Mouse (Mus musculus) stomach, embryonic 15.5 days (tissue): ENCODE results near the gene Cmtm6. TPM values are rescaled to one million over a fixed set of nuclear protein-coding genes. Genes with fewer than 3 reads are reported as not detected.
"Not testable (repeated sequence)": the region's sequence is repeated elsewhere in the genome, so short reads cannot be mapped to it uniquely, and the experiment has no call there.

ENCODE experiments used
- ATAC-seq: fragments of 200-750 bp; cut with Nextera tagmentation; 2 replicates; pipeline ENCODE4 v1.8.0; 2017; ENCODE audit warnings: low read depth, moderate number of reproducible peaks, moderate TSS enrichment; ENCODE audit not compliant: insufficient read depth, low FRiP score
- H3K27ac ChIP-seq: fragments of 300-500 bp; sonication (generic); 2 replicates; pipeline ENCODE4 v1.5.1; 2015; ENCODE audit warnings: mild to moderate bottlenecking, inconsistent platforms
- H3K27me3 ChIP-seq: fragments of 300-500 bp; sonication (generic); replicated peaks from 2 replicates; pipeline ENCODE4 v1.6.1; 2015; ENCODE audit warnings: inconsistent platforms
- H3K36me3 ChIP-seq: fragments of 300-500 bp; sonication (generic); 2 replicates; pipeline ENCODE4 v1.6.1; 2015; ENCODE audit warnings: inconsistent platforms
- H3K4me1 ChIP-seq: fragments of 300-500 bp; sonication (generic); 2 replicates; pipeline ENCODE4 v1.6.1; 2015; ENCODE audit warnings: inconsistent platforms
- H3K4me2 ChIP-seq: fragments of 300-500 bp; sonication (generic); 2 replicates; pipeline ENCODE4 v1.6.1; 2015; ENCODE audit warnings: mild to moderate bottlenecking, inconsistent platforms
- H3K4me3 ChIP-seq: fragments of 300-500 bp; sonication (generic); replicated peaks from 2 replicates; pipeline ENCODE4 v1.5.1; 2015; ENCODE audit warnings: inconsistent platforms
- H3K9ac ChIP-seq: fragments of 300-500 bp; sonication (generic); 2 replicates; pipeline ENCODE4 v1.6.1; 2015; ENCODE audit warnings: inconsistent platforms
- H3K9me3 ChIP-seq: fragments of 300-500 bp; sonication (generic); 2 replicates; pipeline ENCODE4 v1.6.1; 2016; ENCODE audit warnings: inconsistent platforms
- WGBS: fragments of 180-500 bp; shearing (Covaris S2); methylation state at CpG from one replicate; pipeline ENCODE4 v1.1.7; 2015; 5-methylcytosine and 5-hydroxymethylcytosine counted together
- polyA plus RNA-seq: library from polyadenylated mRNA; unstranded; fragments of >200 nt; fragmentation: Nextera tagmentation; extraction: Ambion mirVana; gene quantifications from 2 replicates; pipeline ENCODE4 v1.2.1, GENCODE M21; 2015

The Cmtm6 gene
- 58.7 and 60.9 TPM in 2 replicates for polyA plus RNA-seq

DNA sequence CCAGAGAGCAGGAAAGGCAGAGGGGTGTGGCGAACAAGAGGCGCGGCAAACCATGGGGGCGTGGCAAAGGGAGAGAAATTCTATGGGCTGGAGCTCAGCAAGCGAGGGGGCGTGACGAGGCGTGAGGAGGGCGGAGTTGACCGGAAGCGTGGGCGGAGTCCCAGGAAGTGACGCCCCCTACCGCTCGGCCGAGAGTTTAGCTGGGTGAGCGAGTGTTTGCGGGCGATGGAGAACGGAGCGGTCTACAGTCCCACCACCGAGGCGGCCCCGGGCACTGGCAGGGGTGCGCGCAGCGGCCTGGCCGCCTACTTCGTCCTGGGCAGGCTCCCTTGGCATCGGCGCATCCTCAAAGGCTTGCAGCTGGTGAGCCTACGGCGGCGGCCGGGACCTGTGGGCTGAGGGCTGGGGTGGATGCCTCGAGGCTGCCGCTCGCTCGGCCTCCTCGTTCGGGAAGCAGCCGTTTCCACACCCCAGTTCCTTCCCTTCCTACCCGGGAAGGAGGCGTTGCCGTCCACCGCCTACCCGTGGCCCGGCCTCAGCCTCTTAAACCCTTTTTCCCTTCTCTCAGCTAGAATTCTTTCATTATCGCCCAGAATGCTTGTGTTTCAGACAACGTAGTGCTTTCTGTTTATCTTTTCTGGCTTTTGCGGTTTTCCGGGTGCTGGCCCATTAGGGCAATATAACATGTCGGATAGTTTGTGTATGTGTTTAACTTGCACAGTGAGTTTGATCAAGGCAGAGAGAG, at the start of gene Cmtm6:
Cmtm6 (plus strand) TSS at position 106 of the 745 bp plus-strand sequence.
- Histone ChIP-seq H3K4me3 (peak within 1 kb of the TSS; percentile 83), H3K27ac (peak within 1 kb of the TSS; percentile 95), H3K4me2 (peak within 1 kb of the TSS; percentile 64), H3K4me1 (0 out of 2 replicates have a peak, but pooled peaks cover 12% of the 10 kb centered on the region), H3K36me3 (no peaks in the 10 kb centered on the region), H3K9ac (peak within 1 kb of the TSS; percentile 88), H3K9me3 (no peaks in the 10 kb centered on the region), H3K27me3 (no peaks in the 10 kb centered on the region)
- ATAC-seq = peak; percentile 90
- under 1% methylated on average over 53 of the region's 53 CpGs for WGBS

GRCm38 (mm10) chr9:114682193-114682592, 48.7 kb upstream of the Cmtm6 start:
- H3K27me3 ChIP-seq = no peaks in the 10 kb centered on the region
- WGBS = 80% methylated on average over 4 of the region's 4 CpGs
- no peak for ATAC-seq
- H3K4me1 ChIP-seq = no peaks in the 10 kb centered on the region
- H3K27ac ChIP-seq = no peak overlapping the region
- H3K9ac ChIP-seq = no peak overlapping the region
- no peak overlapping the region for H3K4me3 ChIP-seq
- no peak overlapping the region for H3K4me2 ChIP-seq
- H3K36me3 ChIP-seq = no peaks in the 10 kb centered on the region
- H3K9me3 ChIP-seq = no peaks in the 10 kb centered on the region

- peak overlapping the region; percentile 18; the same call in 1 of the 2 replicates for H3K27ac ChIP-seq
Observed at GRCm38 (mm10) chr9:114686245-114686644, 44.7 kb upstream of the Cmtm6 start.

DNA sequence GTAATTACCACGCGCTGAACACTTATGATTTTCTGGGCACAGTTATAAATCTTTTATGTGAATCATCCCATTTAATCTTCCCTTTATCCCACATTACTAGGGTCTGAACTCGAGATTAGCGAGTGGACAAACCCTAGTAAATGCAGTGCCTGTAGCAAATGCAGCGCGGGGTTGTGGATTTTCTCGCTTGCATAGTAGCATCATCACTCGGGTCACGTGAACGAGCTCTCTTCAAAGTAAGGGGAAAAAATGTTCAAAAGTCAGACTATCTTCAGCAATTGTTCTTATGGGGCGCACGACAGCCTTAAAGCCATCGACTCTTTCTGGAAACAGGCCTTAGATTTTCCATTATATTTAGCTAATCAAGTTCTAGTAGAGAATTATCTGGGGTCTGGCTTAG, 43.3 kb upstream of the Cmtm6 start:
- H3K36me3 ChIP-seq = peaks cover under 1% of the 10 kb centered on the region; the same call in 1 of the 2 replicates
- no peaks in the 10 kb centered on the region for H3K9me3 ChIP-seq
- peaks cover 12% of the 10 kb centered on the region for H3K4me1 ChIP-seq
- peak overlapping the region; percentile 97 for H3K4me3 ChIP-seq
- H3K27me3 ChIP-seq = no peaks in the 10 kb centered on the region
- no peak for ATAC-seq
- H3K9ac ChIP-seq = no peak overlapping the region
- peak overlapping the region; percentile 90; the same call in 1 of the 2 replicates for H3K27ac ChIP-seq
- 76% methylated on average over 13 of the region's 13 CpGs for WGBS
- peak overlapping the region; percentile 75 for H3K4me2 ChIP-seq

More at GRCm38 (mm10) chr9:114686245-114686644, 44.7 kb upstream of the Cmtm6 start:
- no peaks in the 10 kb centered on the region for H3K36me3 ChIP-seq
- no peak overlapping the region for H3K4me2 ChIP-seq
- H3K27me3 ChIP-seq = no peaks in the 10 kb centered on the region
- no peaks in the 10 kb centered on the region for H3K9me3 ChIP-seq
- 54% methylated on average over 7 of the region's 7 CpGs for WGBS
- ATAC-seq = no peak
- H3K4me3 ChIP-seq = no peak overlapping the region
- peaks cover 12% of the 10 kb centered on the region for H3K4me1 ChIP-seq
- H3K9ac ChIP-seq = no peak overlapping the region

DNA sequence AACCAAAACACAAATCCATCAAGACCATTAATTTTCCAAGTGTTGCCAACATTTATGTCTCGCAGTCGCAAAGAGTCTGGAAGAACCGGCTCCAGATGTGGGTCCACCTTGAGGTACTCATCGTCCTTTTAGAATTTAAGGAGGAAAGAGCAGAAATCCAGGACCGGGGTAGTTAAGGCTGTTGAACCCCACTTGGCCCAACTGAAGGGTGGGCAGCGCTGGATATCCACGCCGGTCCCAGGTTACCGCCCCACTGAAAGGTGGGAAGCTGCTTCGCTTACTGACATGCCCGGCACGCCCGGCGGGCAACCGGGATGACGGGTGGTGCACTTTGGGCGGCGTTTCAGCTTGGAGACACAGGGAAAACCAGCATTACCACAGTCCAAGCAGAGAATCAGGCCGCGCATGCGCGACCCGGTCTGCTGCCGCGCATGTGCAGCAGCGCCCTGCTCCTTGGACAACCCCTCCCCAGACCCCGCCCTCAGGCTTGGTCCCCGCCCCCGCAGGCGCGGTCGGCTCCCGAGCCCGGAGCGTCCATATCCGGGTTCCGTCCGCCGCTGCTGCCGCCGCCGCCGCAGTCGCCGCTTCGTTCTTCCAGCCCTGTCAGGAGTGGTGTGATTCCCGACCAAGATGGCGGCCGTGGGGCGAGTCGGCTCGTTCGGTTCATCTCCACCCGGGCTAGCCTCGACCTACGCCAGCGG, 42.5 kb upstream of the Cmtm6 start, which contains the start of gene Dync1li1:
Dync1li1 (plus strand) TSS at position 539 of the 701 bp plus-strand sequence.
- Histone ChIP-seq H3K4me2 (peak within 1 kb of the TSS; percentile 75), H3K27ac (peak within 1 kb of the TSS; percentile 90), H3K9ac (peak within 1 kb of the TSS; percentile 92), H3K9me3 (no peaks in the 10 kb centered on the region), H3K27me3 (no peaks in the 10 kb centered on the region), H3K36me3 (peaks cover 4% of the 10 kb centered on the region; the same call in 1 of the 2 replicates), H3K4me1 (peaks cover 12% of the 10 kb centered on the region), H3K4me3 (peak within 1 kb of the TSS; percentile 97)
- peak; percentile 95 for ATAC-seq
- under 1% methylated on average over 57 of the region's 57 CpGs for WGBS

DNA sequence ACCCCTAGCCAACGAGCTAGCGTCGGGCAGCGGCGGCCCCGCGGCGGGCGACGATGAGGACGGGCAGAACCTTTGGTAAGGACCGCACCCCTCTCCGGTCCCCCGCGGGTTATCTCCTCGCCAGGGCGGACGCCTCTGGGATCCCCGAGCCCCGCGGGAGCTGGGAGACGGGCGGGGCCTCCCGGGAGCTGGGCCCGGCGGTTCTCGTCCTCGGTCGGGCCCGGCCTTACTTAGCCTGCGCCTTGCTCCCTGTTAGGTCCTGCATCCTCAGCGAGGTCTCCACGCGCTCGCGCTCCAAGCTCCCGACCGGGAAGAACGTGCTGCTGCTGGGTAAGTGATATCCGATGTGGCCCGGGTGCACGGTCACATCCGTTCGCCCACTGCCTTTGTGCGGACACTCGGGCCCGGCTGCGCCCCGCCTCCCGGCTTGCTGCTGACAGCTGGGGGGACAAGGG, 41.9 kb upstream of the Cmtm6 start:
- Histone ChIP-seq H3K36me3 (peaks cover 4% of the 10 kb centered on the region; the same call in 1 of the 2 replicates), H3K4me2 (peak overlapping the region; percentile 75), H3K27me3 (no peaks in the 10 kb centered on the region), H3K27ac (peak overlapping the region; percentile 90), H3K9ac (peak overlapping the region; percentile 92), H3K4me3 (peak overlapping the region; percentile 97), H3K4me1 (peaks cover 12% of the 10 kb centered on the region), H3K9me3 (no peaks in the 10 kb centered on the region)
- peak; percentile 74 for ATAC-seq
- WGBS = under 1% methylated on average over 50 of the region's 50 CpGs

- Histone ChIP-seq H3K27ac (no peak overlapping the region), H3K27me3 (no peaks in the 10 kb centered on the region), H3K9ac (no peak overlapping the region), H3K4me3 (peak overlapping the region; percentile 97), H3K36me3 (peaks cover 10% of the 10 kb centered on the region), H3K9me3 (no peaks in the 10 kb centered on the region), H3K4me2 (peak overlapping the region; percentile 75), H3K4me1 (peaks cover 12% of the 10 kb centered on the region)
- 8% methylated on average over 10 of the region's 10 CpGs for WGBS
- ATAC-seq = no peak
Observed at GRCm38 (mm10) chr9:114690119-114690601, 40.8 kb upstream of the Cmtm6 start.

GRCm38 (mm10) chr9:114691112-114691511, 39.8 kb upstream of the Cmtm6 start:
- no peak overlapping the region for H3K4me3 ChIP-seq
- H3K9me3 ChIP-seq = no peaks in the 10 kb centered on the region
- H3K27me3 ChIP-seq = no peaks in the 10 kb centered on the region
- peaks cover 12% of the 10 kb centered on the region for H3K4me1 ChIP-seq
- no peak overlapping the region for H3K4me2 ChIP-seq
- H3K27ac ChIP-seq = no peak overlapping the region
- ATAC-seq = no peak
- no peak overlapping the region for H3K9ac ChIP-seq
- H3K36me3 ChIP-seq = peaks cover 10% of the 10 kb centered on the region

- H3K27ac ChIP-seq, H3K27me3 ChIP-seq, H3K9me3 ChIP-seq, H3K4me1 ChIP-seq, H3K9ac ChIP-seq, H3K4me3 ChIP-seq, H3K4me2 ChIP-seq, ATAC-seq: not testable (repeated sequence)
- peaks cover 15% of the 10 kb centered on the region for H3K36me3 ChIP-seq
- 92% methylated on average over 8 of the region's 8 CpGs for WGBS
Observed at GRCm38 (mm10) chr9:114695662-114696061, 35.3 kb upstream of the Cmtm6 start.

GRCm38 (mm10) chr9:114697072-114697471, 33.8 kb upstream of the Cmtm6 start:
- Histone ChIP-seq H3K36me3 (peaks cover 18% of the 10 kb centered on the region), H3K4me3 (no peak overlapping the region), H3K27me3 (no peaks in the 10 kb centered on the region), H3K4me1 (no peaks in the 10 kb centered on the region), H3K9ac (no peak overlapping the region), H3K9me3 (no peaks in the 10 kb centered on the region), H3K4me2 (no peak overlapping the region), H3K27ac (no peak overlapping the region)
- no peak for ATAC-seq
- 91% methylated on average over 4 of the region's 4 CpGs for WGBS

- no peaks in the 10 kb centered on the region for H3K4me1 ChIP-seq
Observed at GRCm38 (mm10) chr9:114697926-114698325, 33.0 kb upstream of the Cmtm6 start.

GRCm38 (mm10) chr9:114699262-114699661, 31.7 kb upstream of the Cmtm6 start:
- no peaks in the 10 kb centered on the region for H3K27me3 ChIP-seq
- H3K9ac ChIP-seq = no peak overlapping the region
- WGBS = 73% methylated on average over 6 of the region's 6 CpGs
- H3K4me2 ChIP-seq = no peak overlapping the region
- H3K4me1 ChIP-seq = no peaks in the 10 kb centered on the region
- H3K36me3 ChIP-seq = peaks cover 13% of the 10 kb centered on the region
- H3K27ac ChIP-seq = no peak overlapping the region
- ATAC-seq = no peak
- H3K9me3 ChIP-seq = no peaks in the 10 kb centered on the region
- H3K4me3 ChIP-seq = no peak overlapping the region

More at GRCm38 (mm10) chr9:114697926-114698325, 33.0 kb upstream of the Cmtm6 start:
- H3K27me3 ChIP-seq = no peaks in the 10 kb centered on the region
- no peak overlapping the region for H3K4me2 ChIP-seq
- H3K36me3 ChIP-seq = peaks cover 15% of the 10 kb centered on the region
- 89% methylated on average over 5 of the region's 5 CpGs for WGBS
- no peak overlapping the region for H3K27ac ChIP-seq
- H3K4me3 ChIP-seq = no peak overlapping the region
- no peak for ATAC-seq
- no peak overlapping the region for H3K9ac ChIP-seq
- no peaks in the 10 kb centered on the region for H3K9me3 ChIP-seq
